Mouse (Mus musculus): ENCODE data around the gene Sipa1l3.

DNA sequence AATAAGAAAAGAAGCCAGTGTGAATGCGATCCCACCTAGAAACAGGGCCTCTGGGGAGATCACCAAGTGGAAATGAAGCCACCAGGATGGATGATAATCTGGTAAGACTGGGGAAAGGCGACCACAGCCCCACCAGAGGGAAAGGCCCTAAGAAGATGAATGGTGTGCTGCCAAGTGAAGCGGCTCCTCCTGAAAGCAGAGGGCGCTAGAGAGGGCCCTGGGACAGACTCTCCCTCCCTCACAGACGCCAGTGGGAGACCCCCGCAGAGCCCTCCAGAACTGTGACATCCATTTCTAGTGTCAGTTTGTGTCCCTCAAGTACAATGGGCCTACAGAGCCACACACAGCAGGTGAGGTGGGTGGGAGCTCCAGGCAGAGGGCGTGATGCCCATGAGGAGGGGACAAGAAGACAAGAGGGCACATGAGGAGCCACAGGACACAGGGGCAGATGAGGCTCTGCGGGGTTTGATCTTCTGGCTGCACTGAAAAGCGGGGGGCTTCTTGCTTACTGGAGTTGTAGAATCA, 181.6 kb downstream of the Sipa1l3 start:
- TF ChIP-seq CTCF (IDR thresholded peaks at IDR 0.05; ENCODE audit: borderline replicate concordance, control insufficient read depth, extremely low read depth, insufficient read depth, low read length, poor library complexity) (peak; percentile 39; the same call in 1 of the 2 replicates), POLR2A (IDR thresholded peaks at IDR 0.05; ENCODE audit: control insufficient read depth, extremely low read depth, insufficient read depth, low read length, poor library complexity) (no peak)

Data from thymus, adult 2 months (tissue).